Mouse (Mus musculus) layer of hippocampus, adult 2 months (tissue): ENCODE measurements at regions not wholly inside any gene's neighbourhood (a gene's known extent, or its start where the extent isn't known, plus 50 kb on each side); places are given as distances from the start of the nearest gene placed in this dataset.
A peak's percentile ranks its signal among the peaks of the same experiment; 100 is the strongest.

ENCODE experiments used
- DNase-seq, 2 experiments: peaks; one replicate each; pipeline ENCODE4 v3.0.0; 2022; ENCODE audit warnings: low spot score in 2 of 2
- H3K27ac ChIP-seq: fragments of 200-600 bp; 2 replicates; pipeline ENCODE4 v1.8.1; 2022
- H3K4me3 ChIP-seq: fragments of 200-600 bp; 2 replicates; pipeline ENCODE4 v1.8.1; 2022; ENCODE audit warnings: mild to moderate bottlenecking
- CTCF ChIP-seq: fragments of 200-600 bp; conservative IDR thresholded peaks from 2 replicates; pipeline ENCODE4 v1.8.1; 2022; ENCODE audit warnings: antibody characterized with exemption, mild to moderate bottlenecking, moderate library complexity

GRCm38 (mm10) chr8:51254109-51254508 lies 2257.4 kb upstream of the Aga start:
- TF ChIP-seq CTCF = no peak
- no peak overlapping the region for H3K4me3 ChIP-seq

GRCm38 (mm10) chr8:51298293-51299015 lies 2213.1 kb upstream of the Aga start:
- H3K27ac ChIP-seq = no peak overlapping the region
- DNase-seq = peak; percentile 11 to 39
- TF ChIP-seq CTCF = no peak
- no peak overlapping the region for H3K4me3 ChIP-seq

More at GRCm38 (mm10) chr8:51254109-51254508, 2257.4 kb upstream of the Aga start:
- no peak for DNase-seq
- H3K27ac ChIP-seq = no peak overlapping the region
